Mouse (Mus musculus) right cerebral cortex, postnatal 14 days (tissue): ENCODE data around the gene Mvp.
A peak's percentile ranks its signal among the peaks of the same experiment; 100 is the strongest.

ENCODE experiments used
- DNase-seq: peaks from one replicate; pipeline ENCODE4 v3.0.0; 2022

Mvp gene

GRCm38 (mm10) chr7:127014320-127014719 lies at the start of gene Mvp:
Mvp (minus strand) TSS chr7:127014621.
- no peak for DNase-seq

- no peak for DNase-seq
These were observed 40.7 kb upstream of the Mvp start for GRCm38 (mm10) chr7:127055026-127055585.

- peak; percentile 87 for DNase-seq
These were observed 27.6 kb upstream of the Mvp start, which contains the start of gene Kif22 for GRCm38 (mm10) chr7:127041851-127042672. Kif22 (minus strand) TSS chr7:127042471.

- DNase-seq = no peak
These were observed 16.8 kb upstream of the Mvp start for GRCm38 (mm10) chr7:127031244-127031643.

DNA sequence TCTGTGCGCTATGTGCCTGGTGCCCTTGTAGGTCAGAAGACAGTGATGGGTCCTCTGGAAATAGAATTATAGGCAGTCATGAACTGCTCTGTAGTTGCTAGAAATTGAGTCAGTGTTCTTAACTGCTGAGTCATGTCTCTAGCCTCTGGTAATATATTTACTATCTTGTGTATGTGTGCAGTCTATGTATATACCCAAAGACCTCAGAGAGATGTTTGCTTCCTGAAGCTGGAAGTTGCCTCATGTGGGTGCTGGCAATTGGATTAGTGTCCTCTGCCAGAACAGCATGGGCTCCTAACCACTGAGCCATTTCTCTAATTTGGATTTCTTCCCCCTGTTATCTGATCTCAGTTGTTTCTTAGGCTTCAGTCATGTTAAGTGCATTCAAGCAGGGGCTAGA lies 15.8 kb upstream of the Mvp start:
- no peak for DNase-seq

GRCm38 (mm10) chr7:127027885-127028284 lies 13.5 kb upstream of the Mvp start:
- no peak for DNase-seq

- peak; percentile 99 for DNase-seq
These were observed 12.7 kb upstream of the Mvp start, which contains the start of gene Maz for GRCm38 (mm10) chr7:127026984-127027726. Maz (minus strand) TSS chr7:127027037.

DNA sequence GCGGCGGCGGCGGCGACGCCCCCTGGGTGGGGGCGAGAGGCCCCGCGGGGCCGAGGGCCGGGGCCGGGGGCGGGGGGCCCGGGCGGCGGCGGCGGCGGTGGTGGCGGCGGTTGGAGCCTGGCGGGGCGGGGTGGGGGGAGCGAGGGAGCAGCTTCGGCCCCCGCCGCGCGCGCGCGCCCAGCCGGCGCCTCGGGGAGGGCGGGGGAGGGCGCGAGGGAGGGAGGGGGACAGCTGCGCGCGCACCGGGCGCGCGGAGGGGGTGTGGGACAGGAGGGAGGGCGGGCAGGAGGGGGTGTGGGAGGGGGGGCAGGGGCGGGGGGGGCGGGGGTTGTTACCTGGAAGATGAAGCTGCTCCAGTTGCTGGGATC lies 12.2 kb upstream of the Mvp start:
- no peak for DNase-seq

DNA sequence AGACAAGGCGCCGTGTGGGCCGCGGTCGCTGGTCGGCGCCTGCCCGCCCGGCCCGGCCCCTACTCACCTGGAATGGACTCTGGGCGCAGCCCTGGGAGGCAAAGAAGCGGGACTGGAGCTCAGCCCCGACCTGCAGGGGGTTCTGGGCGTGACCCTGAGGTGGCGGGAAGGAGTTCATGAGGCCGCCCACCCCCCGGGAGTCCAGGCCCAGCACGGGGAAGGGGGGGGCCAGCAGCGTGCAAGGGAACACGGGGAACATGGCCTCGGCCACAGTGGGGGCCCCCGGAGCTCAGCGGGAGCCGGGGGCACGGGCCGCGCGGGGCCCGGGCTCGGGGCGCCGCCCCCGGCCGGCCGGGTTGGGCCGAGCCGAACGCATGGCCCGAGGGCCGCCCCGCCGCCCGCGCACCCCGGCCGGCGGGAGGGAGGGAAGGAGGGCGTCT lies 11.8 kb upstream of the Mvp start:
- DNase-seq = peak; percentile 54

DNA sequence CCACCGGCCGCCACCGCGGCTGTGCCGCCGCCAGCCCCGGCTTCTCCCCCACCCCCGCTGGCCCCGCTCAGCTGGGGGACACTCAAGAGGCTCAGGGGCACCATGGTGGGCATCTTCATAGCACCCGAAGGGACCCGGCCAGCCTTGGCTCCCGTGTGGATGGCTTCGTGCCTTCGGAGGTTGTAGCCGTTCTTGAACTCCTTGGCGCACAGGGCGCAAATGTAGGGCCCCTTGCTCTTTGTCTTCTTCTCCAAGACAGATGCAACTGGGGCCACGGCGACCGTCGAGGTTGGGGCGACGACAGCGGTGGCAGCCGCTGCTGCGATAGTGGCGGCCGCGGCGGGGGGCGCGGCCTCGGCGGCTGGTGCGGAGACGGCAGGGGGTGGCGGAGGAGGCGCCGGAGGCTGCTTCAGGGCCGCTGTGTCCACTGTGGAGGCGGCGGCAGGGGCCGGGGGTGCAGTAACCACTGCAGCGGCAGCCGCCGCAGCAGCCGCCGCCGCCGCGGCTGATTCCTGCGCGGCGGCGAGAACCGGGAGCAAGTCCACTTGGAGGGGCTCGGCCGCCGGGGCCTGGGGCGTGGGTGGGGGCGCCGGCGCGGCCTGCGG lies 11.2 kb upstream of the Mvp start:
- DNase-seq = peak; percentile 53

- DNase-seq = peak; percentile 74
These were observed 10.5 kb upstream of the Mvp start for GRCm38 (mm10) chr7:127024755-127025555.

DNA sequence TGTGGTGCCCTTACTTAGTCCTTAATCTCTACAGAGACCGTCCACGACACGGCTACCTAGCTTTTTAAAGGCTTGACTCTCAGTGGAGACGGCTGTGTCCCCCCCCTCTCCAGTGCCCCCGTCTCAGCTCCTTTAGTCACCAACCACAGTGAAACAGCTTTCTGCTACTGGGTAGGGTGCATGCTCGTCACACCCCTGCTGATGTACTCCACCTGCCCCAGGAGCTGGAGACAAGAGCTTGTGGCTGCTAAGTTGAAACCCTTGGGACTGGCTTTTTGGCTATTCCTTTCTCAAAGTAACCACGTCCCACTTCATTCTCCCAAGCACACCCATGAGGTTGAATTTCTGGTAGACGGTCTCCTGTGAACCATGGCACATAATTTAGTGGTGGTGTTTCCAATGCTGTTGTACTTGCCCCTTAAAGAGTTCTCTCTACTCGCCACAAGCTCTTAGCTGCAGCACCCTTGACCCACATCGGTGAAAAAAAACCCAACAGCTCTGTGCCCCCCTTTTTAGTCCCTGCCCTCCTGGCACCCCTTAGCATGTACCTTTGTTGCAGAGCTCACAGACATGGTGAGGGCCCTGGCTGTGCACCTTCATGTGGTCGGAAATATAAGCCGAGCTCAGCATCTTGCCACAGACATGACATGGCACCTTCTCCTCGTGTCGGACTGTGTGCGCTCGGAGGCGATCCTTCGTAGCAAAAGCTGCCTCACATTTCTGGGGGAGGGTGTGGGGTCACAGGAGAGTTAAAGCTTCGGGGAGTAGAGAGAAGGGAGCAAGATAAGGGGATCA lies 9.7 kb upstream of the Mvp start:
- DNase-seq = no peak

GRCm38 (mm10) chr7:127023272-127023691 lies 8.9 kb upstream of the Mvp start:
- no peak for DNase-seq

- no peak for DNase-seq
These were observed 8.3 kb upstream of the Mvp start for GRCm38 (mm10) chr7:127022528-127023271.

DNA sequence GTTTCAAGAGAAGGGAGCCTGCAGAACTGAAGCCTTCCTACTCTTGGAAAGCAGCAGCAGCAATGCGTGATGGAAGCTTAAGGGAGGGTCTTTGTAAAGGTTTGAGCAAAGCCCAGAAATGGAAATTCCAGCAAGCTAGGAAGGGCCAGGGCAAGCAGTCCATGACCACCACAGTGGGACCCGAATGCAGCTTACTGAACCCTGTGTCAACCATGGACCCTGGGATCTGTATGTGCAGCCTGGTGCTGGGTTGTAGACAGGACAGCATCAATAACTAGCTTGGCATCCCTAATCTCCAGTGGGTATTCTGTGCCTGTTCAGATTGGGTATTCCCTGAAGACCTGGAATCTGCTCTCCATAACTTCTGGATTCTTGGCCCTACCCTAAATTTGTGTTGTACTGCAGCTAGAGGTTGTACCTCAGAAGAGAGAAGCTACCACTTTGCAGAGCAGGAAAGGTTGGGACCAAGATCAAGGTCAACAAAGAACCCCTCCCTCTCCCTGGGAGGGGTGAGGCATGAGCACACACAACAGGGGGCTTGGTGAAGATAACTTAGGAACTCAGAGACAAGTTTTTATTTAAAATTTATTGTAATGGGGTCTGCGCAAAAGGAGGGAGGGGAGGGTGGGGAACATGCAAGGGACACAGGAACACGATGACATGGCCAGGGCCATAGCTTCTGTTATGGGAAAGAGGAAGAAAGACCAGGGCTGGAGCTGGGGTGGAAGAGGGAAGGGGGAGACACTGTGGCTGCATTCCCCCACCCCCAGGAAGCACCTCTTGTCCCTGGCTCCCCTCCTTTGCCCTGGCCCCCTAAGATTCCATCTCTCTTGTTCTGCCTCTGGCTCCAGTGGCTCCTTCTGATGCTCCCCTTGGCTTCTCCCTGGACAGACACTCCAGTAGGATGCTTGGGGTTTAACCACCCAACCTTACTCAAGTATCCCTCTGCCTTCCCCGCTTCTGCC lies 7.4 kb upstream of the Mvp start:
- no peak for DNase-seq

DNA sequence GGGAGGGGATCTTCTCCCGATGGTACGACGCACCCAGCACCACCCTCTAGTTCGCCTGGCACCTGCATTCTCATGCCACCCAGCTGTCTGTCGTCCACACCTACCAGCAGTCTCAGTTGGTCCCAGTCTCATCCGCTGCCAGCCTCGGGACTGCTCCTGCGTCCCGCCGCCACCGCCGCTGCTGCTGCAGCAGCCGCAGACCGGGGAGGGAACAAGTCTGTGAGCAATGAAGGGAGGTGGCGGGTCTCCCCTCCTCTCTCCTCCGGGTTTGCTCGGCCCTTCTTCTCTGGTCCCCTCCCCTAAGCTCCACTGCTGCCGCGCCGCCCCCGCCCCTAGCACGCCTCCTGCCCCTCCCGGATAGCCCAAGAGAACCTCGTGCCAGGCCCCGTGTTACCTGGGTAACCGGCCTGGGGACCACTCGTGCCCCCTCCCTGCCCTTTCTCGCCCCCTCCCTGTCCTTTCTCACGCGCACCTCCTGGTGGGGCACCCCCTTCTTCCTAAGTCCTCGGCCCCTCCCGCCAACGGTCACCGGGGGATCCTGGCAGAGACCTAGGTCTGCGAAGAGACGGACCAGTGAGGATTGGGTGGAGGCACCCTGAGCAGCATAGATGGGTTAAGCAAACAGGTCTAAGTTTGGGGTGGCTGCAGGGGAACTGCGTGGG lies 6.6 kb upstream of the Mvp start, which contains the start of the genes Gm42742 and Prrt2:
Gene Gm42742 (minus strand): TSS at position 197 of the 662 bp plus-strand sequence.
Gene Prrt2 (minus strand): TSS at position 311 of the 662 bp plus-strand sequence.
- peak; percentile 75 for DNase-seq

DNA sequence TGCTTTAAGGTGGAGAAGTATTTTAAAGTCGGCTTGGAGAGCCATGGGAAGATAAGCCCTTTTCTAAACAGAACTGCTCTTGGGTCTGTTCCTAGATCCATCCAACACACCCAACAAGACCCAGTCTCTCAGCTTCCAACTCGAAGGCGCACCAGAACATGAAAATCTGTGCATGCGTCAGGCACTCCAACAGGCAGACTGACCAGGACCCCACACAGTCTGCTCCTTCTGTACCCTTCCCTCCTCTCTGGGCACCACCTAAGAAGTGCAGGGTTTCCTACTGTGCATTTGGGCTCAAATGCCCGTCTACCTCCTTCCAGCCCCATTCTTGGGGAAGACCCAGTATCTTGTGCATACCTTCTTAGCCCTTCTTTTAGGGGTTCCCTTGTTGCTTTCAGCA lies 6.1 kb upstream of the Mvp start:
- DNase-seq = no peak

GRCm38 (mm10) chr7:127020031-127020430 lies 5.6 kb upstream of the Mvp start:
- DNase-seq = no peak
